Mouse (Mus musculus): ENCODE results near the gene Rnf5.
A peak's percentile ranks its signal among the peaks of the same experiment; 100 is the strongest.

Gene Rnf5

GRCm38 (mm10) chr17:34603375-34604060 is at the start of gene Rnf5:
Rnf5 (minus strand) TSS chr17:34603690.
- DNase-seq (ENCODE audit: low spot score in 2 of 2), result peak; percentile 99 to 100

DNA sequence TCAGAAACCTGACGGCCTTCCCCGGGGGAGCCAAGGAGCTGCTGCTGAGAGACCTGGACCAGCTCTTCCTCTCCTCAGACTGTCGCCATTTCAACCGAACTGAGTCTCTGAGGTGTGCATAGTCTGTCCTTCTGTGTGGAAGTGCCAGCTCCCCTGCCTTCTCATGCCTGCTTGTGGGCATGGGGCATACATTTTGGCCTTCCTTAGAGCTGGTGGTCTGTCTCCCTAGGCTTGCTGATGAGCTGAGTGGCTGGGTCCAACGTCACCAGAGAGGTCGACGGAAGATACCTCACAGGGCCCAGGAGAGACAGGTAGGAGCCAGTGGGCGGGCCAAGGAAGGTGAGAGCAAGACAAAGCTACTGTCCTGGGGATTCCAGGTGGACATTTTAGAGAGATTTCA is 49.5 kb upstream of the Rnf5 start:
- no peak for DNase-seq (ENCODE audit: low spot score in 2 of 2)

DNA sequence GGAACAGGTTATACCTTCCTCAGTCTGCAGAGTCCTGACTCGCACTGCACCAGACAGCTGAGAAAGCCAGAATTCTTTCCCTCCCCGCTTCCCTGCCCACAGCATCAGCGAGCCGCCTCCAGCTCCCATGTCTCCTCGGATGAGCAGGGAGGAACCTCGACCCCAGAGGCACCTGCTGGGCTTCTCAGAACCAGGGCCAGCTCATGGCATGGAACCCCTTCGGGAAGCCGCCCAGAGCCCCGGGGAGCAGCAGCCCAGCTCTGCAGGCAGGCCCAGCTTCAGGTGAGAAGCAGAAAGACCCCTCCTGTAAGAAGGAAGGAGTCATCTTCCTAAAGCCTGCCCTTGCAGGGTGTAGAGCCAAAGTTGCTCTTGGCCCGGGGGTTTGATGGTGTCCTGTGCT is 49.1 kb upstream of the Rnf5 start:
- no peak for DNase-seq (ENCODE audit: low spot score in 2 of 2)

DNA sequence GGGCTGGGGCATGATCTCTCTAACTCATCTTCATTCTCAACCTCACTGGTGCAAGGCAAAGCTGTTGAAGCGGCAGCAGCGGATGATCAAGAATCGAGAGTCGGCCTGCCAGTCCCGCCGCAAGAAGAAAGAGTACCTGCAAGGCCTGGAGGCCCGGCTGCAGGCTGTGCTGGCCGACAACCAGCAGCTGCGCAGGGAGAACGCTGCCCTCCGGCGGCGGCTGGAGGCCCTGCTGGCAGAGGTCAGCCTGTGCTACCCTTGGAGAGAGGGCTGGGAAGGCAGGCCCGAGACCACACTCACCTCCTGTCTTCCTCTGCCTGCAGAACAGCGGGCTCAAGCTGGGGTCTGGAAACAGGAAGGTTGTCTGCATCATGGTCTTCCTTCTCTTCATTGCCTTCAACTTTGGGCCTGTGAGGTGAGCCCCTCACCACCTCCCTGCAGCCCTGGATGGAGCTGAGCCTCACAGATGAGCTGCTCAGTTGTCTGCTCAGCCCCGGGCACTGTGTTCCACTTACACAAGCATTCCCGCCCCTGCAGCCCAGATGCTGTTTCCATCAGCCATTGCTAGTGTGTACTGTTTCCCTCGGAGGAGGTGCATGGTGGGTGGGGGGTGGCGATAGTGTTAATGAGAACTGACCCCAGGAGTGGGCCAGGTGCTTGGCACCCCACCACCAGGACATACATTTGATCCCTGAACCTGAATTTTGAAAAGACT is 48.2 kb upstream of the Rnf5 start:
- no peak for DNase-seq (ENCODE audit: low spot score in 2 of 2)

DNA sequence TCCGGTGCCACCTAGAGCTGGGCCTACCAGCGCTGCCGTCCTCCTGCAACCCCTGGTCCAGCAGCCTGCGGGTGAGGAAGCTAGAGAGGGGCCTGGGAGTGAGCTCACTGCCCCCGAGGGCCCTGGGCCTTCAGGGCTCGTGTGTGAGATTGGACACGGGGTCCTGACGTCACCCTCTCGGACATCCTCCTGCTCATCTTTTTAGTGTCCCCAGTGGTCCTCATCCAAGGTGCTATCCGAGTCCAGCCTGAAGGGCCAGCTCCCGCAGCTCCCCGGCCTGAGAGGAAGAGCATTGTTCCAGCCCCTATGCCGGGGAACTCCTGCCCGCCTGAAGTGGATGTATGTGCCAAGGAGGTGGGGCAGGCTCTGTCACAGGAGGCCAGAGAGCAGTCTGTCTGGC is 47.3 kb upstream of the Rnf5 start:
- DNase-seq (ENCODE audit: low spot score in 2 of 2), result no peak

DNA sequence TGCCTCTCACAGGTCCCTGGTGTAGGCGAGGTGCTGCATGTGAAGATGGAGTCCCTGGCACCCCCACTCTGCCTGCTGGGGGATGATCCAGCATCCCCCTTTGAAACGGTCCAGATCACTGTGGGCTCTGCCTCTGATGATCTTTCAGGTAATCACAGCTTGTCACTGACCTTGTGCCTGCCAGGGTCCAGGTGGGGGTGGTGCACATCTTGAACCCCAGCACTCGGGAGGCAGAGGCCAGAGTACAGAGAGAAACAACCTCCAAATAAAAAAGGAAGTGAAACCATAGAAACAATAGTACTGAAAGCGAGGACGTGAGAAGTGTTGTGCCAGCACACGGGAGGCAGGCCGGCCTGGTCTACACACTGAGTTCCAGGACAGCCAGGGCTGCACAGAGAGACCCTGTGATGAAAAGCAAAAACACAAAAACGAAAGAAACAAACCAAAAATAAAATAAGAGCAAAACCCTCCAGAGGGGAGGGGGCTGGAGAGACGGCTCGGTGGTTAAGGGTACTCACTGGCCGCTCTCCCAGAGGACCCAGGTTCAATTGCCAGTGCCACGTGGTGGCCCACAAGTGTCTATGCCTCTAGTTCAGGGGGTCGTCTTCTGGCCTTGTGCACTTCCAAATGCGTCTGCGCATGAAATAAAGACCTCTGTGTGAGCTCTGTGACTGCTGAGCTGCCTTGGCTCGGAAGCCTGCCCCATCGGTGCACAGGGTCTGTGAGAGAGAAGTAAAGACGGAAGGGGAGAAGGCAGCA is 45.8 kb upstream of the Rnf5 start:
- DNase-seq (ENCODE audit: low spot score in 2 of 2), result no peak

DNA sequence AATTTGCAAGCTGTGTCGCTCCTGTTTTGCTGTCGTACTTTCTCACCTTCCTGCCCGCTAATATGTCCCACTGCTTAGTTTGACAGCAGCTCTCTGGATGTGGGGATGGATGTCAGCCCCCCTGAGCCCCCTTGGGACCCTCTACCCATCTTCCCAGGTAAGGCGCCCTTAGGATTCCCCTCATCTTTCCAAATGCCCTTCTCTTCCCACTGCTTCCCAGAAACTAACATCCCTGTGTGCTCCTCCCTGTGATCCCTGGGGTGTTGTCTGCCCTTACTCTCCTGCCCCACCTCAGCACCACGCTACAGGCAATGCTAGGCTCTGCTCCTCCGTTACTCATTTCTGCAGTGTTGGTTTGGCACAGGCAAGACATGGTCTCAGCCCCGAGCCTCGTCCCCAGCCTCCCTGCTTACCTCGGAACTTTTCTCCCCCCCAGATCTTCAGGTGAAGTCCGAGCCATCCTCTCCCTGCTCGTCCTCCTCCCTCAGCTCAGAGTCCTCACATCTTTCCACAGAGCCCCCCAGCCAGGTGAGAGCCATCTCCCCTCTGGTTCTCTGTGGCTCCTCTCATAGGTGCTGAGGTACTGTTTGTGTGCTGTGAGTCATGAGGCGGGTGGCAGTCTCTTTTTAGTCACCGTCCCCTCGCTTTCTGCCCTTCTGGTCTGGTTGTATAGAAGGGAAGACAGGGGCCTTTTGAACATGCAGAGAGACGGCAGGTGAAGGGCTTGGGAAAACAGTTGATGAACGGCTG is 44.8 kb upstream of the Rnf5 start:
- no peak for DNase-seq (ENCODE audit: low spot score in 2 of 2)

DNA sequence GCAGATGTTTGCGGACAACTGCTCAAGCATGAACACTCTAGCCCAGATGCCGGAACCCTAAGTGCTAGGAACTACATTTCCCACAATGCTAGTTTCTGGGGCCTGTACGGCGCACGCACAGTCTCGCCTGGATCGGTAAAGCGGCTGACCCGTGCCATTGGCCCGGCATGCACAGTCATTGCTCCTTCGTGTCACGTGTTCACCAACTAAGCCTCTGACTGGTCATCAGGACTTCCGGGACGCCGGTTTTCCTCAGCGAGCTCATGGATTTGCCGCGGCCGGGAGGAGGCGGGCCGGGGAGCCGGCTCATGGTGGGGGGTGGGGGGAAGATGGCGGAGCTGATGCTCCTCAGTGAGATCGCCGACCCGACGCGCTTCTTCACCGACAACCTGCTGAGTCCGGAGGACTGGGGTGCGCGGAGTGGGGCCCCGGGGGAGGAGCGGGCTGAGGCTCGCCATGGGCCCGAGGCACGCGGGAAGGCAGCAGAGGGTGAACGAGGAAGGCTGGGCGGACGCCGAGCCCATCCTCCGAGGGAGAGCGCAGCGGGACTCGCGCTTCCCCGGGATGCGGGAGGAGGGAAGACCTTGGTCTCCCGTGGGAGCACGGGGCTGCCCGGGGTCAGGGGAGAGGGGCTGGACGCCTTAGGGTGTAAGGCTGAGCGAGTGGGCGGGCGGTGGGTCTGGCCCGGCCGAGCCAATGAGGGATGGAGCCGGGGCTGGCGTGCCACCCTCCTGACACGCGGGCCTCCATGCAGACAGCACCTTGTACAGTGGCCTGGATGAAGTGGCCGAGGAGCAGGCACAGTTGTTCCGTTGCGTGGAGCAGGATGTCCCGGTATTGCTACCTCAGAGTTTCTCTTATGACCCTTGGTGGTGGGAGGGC is 43.7 kb upstream of the Rnf5 start, which contains the start of gene Atf6b:
Atf6b (plus strand) TSS at position 241 of the 882 bp plus-strand sequence.
- DNase-seq (ENCODE audit: low spot score in 2 of 2), result peak; percentile 98 to 99

- no peak for DNase-seq (ENCODE audit: low spot score in 2 of 2)
These were observed 42.5 kb upstream of the Rnf5 start for GRCm38 (mm10) chr17:34645831-34646511.

DNA sequence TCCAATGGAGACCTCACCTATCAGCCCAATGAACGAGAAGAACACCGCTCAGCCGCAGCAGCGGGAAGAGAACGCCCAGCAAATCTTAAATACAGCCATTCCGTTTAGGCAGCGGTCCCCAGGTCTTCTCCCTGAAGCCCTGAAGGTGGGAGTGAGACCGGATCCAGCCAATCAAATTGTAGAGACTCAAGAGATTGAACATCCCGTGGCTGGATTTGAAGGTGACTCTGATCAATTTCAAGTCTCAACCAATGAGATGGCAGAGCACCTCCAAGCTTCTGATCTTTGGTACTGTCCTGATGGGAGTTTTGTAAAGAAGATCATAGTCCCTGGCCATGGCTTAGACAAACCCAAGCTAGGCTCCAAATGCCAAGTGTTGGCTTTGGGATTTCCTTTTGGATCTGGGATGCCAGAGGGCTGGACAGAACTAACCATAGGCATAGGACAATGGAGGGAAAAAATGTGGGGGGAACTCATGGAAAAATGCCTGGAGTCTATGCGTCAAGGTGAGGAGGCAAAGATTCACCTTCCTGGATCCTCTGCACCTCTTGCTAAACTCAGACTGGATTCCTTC is 41.9 kb upstream of the Rnf5 start:
- DNase-seq (ENCODE audit: low spot score in 2 of 2), result no peak

- peak; percentile 95 to 98 for DNase-seq (ENCODE audit: low spot score in 2 of 2)
These were observed 41.1 kb upstream of the Rnf5 start, which contains the start of gene Fkbpl for GRCm38 (mm10) chr17:34644608-34645007. Fkbpl (plus strand) TSS chr17:34644764.

- DNase-seq (ENCODE audit: low spot score in 2 of 2), result no peak
These were observed 40.5 kb upstream of the Rnf5 start for GRCm38 (mm10) chr17:34643944-34644343.

GRCm38 (mm10) chr17:34643379-34643778 is 39.9 kb upstream of the Rnf5 start:
- DNase-seq (ENCODE audit: low spot score in 2 of 2), result no peak

DNA sequence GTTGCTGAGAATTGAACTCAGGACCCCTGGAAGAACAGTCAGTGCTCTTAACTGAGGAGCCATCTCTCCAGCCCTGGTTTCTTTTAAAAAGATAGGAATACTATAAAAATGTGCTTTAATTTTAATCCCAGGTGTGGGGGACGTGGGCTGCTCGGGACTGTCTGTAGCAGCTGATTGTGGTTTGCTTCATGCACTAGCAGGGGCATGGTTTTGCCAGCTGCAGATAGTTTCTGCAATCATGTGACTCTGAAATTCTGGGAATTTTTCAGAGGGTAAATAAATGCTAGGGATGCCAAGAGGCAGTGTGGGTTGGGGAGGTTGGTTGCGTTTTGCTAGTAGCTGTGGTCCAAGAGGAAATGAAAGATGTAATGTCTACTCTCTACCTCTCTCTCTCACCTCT is 38.5 kb upstream of the Rnf5 start:
- DNase-seq (ENCODE audit: low spot score in 2 of 2), result no peak

DNA sequence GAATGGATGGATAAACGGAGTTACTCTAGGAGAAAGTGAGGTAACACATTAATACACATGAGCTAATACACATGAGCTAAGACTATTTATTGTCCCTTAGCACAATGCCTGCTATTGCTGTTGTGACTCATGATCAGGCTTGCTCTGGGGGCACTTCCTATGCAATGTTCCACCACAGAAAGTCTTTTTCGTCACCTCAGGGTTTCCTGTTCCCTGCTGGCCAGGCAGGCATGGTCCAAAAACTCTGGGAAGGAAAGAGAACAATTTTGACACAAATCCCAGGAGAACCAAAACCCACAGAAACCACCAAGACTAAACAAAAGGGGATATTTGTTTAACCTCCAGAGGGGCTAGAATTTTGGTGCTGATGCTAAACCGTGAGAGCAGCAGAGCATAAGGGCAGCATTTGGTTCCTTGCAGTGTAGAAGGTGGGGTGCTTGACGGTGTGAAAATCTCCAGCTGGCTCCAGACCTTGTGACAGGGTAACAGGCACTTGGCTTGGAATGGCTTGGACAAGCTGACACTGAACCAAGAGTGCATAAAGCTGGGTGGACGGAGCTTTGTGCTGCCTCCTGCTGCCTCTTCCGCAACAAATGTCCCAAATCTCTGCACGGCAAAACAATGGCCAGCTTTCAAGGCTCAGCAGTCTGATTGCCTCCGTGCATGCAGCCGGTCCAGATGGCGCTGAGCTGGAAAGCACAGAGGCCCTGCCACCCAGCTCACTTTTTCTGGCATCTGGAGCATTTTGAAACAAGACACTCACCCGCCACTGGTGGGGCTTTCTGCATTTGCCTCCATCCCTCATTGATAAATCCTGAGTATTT is 37.5 kb upstream of the Rnf5 start:
- no peak for DNase-seq (ENCODE audit: low spot score in 2 of 2)

DNA sequence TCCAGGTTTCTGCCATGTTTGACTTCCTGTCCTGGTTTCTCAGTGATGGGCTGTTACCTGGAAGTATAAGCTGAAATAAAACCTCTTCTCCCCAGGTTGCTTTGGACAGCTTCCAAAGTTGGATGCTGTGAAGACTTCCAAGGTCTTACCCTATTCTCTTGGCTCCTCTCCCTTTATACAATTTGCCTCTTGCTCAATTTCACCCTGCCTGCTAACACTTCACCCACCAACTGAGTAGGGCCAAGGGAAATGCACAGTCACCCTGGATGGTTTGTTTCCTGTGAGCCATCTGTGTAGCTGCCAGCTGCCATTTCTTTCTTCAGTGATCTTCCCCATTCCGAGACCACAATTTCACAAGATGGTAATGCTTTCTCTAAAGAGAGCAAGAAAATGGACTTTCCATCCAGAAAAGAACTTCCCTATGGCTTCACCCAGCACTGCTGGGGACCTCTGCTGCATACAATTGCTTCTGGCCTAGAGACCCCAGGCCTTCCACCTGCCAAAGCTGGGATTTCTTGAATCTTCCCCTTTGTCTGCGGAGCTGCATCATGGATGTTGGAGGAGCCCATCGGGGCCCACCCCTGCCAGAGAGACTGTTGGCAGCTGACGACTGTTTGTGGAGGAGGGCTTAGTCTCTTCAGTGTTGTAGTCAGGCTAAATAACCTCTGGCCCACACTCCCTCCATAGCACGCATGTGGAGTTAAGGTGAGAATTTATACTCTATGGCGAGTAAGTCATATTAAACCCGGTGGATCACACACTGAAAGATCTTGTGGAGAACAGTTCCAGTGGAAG is 36.2 kb upstream of the Rnf5 start:
- DNase-seq (ENCODE audit: low spot score in 2 of 2), result no peak

DNA sequence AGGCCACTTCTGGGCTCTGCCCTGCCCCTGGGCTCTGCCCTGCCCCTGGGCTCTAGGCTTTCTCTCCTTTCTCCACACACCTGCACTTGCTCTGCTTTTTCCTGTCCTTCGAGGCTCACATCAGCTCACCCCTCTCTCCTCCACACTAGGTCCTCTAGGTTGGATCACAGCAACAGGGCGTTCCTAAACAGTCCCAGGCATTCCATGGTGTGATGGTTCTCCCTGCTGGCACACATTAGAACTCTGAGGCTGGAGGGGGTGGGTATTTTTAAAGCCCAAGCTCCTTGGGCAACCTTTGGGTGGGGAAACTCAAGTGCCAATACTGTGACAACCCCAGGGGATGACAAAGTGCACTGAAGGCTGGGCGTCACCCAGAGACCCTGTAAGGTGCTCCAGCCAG is 34.0 kb upstream of the Rnf5 start:
- no peak for DNase-seq (ENCODE audit: low spot score in 2 of 2)

DNA sequence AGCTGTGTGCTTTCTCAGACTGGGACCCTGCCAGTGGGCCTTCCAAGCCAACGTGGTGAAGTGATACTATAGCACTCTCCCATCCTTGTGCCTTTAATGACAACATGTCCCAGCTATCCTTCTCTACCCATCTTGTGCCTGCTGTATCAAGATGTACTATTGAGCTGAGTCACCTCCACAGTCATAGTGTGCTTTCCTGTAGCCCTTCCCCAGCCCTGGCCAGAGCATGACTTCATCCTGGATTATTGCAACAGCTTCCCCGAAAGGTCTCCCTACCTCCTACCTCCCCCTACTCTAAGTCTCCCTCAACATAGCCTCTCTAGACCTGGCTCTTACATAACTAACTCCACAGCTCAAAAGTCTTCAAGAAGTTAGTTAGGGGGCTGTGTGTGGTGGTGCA is 32.2 kb upstream of the Rnf5 start:
- DNase-seq (ENCODE audit: low spot score in 2 of 2), result no peak
